Mouse (Mus musculus) intestine, embryonic 16.5 days (tissue): ENCODE data around the gene B3gnt4. TPM values are rescaled to one million over a fixed set of nuclear protein-coding genes. Genes with fewer than 3 reads are reported as not detected.

ENCODE experiments used
- ATAC-seq: fragments of 200-750 bp; cut with Nextera tagmentation; 2 replicates; pipeline ENCODE4 v1.8.0; 2017; ENCODE audit warnings: moderate TSS enrichment, moderate library complexity
- H3K27ac ChIP-seq: fragments of 300-500 bp; sonication (generic); 2 replicates; pipeline ENCODE4 v1.5.1; 2014; ENCODE audit warnings: mild to moderate bottlenecking, low read length
- H3K27me3 ChIP-seq: fragments of 300-500 bp; sonication (generic); replicated peaks from 2 replicates; pipeline ENCODE4 v1.6.1; 2014; ENCODE audit warnings: low read length, control low read depth, mixed read lengths; ENCODE audit not compliant: control insufficient read depth, insufficient read depth
- H3K36me3 ChIP-seq: fragments of 300-500 bp; sonication (generic); 2 replicates; pipeline ENCODE4 v1.6.1; 2014; ENCODE audit warnings: low read length, control low read depth; ENCODE audit not compliant: control insufficient read depth, insufficient read depth
- H3K4me1 ChIP-seq: fragments of 300-500 bp; sonication (generic); 2 replicates; pipeline ENCODE4 v1.6.1; 2014; ENCODE audit warnings: low read length, control low read depth, mixed read lengths; ENCODE audit not compliant: control insufficient read depth, insufficient read depth
- H3K4me2 ChIP-seq: fragments of 300-500 bp; sonication (generic); 2 replicates; pipeline ENCODE4 v1.6.1; 2014; ENCODE audit warnings: low read depth, low read length, control low read depth
- H3K4me3 ChIP-seq: fragments of 300-500 bp; sonication (generic); 2 replicates; pipeline ENCODE4 v1.5.1; 2014; ENCODE audit warnings: mild to moderate bottlenecking, low read length
- H3K9ac ChIP-seq: fragments of 300-500 bp; sonication (generic); 2 replicates; pipeline ENCODE4 v1.6.1; 2014; ENCODE audit warnings: low read depth, low read length
- H3K9me3 ChIP-seq: fragments of 300-500 bp; sonication (generic); 2 replicates; pipeline ENCODE4 v1.6.1; 2016; ENCODE audit warnings: low read length, control low read depth; ENCODE audit not compliant: control insufficient read depth
- WGBS: fragments of 180-500 bp; shearing (Covaris S2); extraction: QIAGEN DNeasy Blood & Tissue Kit; methylation state at CpG from one replicate; pipeline ENCODE4 v1.1.7; 2014; 5-methylcytosine and 5-hydroxymethylcytosine counted together
- microRNA-seq: library from miRNA; unstranded; fragments of <30 nt; microRNA quantifications from one replicate; pipeline ENCODE4, GENCODE M21; 2016
- polyA plus RNA-seq: library from polyadenylated mRNA; unstranded; fragments of >200 nt; fragmentation: Nextera tagmentation; extraction: Ambion mirVana; gene quantifications from 2 replicates; pipeline ENCODE4 v1.2.1, GENCODE M21; 2015

Gene B3gnt4
- polyA plus RNA-seq, 1 experiment from 2014 or later, result 0.13 TPM

DNA sequence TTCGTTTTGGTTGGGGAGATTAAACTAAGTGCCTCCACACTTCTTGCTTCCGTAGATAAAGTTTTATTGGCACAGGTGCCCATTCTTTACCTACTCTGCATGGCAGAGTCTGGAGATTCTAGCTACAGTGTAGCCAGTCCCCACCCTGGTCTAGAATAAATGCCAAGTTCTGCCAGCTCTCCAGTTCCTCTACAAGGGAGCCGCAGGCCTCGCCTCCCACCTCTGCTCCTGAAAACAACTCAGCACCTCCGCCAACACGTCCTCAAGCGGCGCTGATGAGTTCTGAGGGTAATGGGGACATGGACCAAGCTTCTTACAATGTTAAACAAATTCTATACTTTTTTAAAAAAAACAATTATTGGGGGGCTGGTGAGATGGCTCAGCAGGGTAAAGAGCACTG, 49.3 kb downstream of the B3gnt4 start:
- Histone ChIP-seq H3K4me1 (no peaks in the 10 kb centered on the region), H3K27ac (no peak overlapping the region), H3K4me2 (no peak overlapping the region), H3K4me3 (no peak overlapping the region), H3K9me3 (no peaks in the 10 kb centered on the region), H3K27me3 (no peaks in the 10 kb centered on the region), H3K36me3 (no peaks in the 10 kb centered on the region), H3K9ac (no peak overlapping the region)
- 89% methylated on average over 8 of the region's 8 CpGs for WGBS
- no peak for ATAC-seq

DNA sequence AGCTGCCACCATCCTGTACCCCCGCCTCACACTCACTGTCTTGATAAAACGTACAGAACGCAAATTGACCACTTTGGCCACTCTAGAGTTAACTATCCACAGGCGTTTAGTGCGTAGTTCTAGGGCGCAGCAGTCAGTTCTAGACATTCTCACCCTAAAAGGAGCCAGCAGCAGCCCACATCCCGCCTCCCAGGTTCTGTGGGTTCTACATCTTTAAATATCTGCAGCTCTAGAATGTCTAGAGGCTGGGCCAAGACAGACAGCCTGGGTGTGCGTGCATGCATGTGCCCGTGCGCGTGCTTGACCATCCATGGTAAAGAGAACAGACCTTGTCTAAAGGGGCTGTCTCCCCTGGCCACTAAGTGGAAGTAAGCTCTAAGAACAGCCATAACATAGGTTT, 50.9 kb downstream of the B3gnt4 start:
- Histone ChIP-seq H3K9me3 (no peaks in the 10 kb centered on the region), H3K27me3 (no peaks in the 10 kb centered on the region), H3K27ac (no peak overlapping the region), H3K36me3 (no peaks in the 10 kb centered on the region), H3K4me1 (no peaks in the 10 kb centered on the region), H3K4me2 (no peak overlapping the region), H3K4me3 (no peak overlapping the region), H3K9ac (no peak overlapping the region)
- 91% methylated on average over 11 of the region's 11 CpGs for WGBS
- no peak for ATAC-seq

Small RNA genes lying within 50 kb of the gene (microRNA-seq; reads per million reads assigned to microRNA genes)
- not detected for gene Mir7647

Other genes starting within 250 kb of the B3gnt4 start
- gene Bcl7a, start 166.6 kb upstream of the B3gnt4 start, polyA plus RNA-seq, result 12.8 and 13.0 TPM in 2 replicates
- gene Mlxip, start 115.7 kb upstream of the B3gnt4 start, polyA plus RNA-seq, result 16.6 and 21.0 TPM in 2 replicates
- gene Lrrc43, start 21.2 kb upstream of the B3gnt4 start, polyA plus RNA-seq, result not detected in 2 replicates
- not detected in 2 replicates for gene Il31, start 21.0 kb upstream of the B3gnt4 start, polyA plus RNA-seq
- gene Diablo, start 13.7 kb downstream of the B3gnt4 start, polyA plus RNA-seq, result 87.7 and 89.7 TPM in 2 replicates
- 10.0 and 11.2 TPM in 2 replicates for gene Gm49027, start 15.0 kb downstream of the B3gnt4 start, polyA plus RNA-seq
- gene Vps33a, start 62.6 kb downstream of the B3gnt4 start, polyA plus RNA-seq, result 31.6 and 33.5 TPM in 2 replicates
- 20.6 and 23.7 TPM in 2 replicates for gene Clip1, start 174.2 kb downstream of the B3gnt4 start, polyA plus RNA-seq
- 50.9 and 54.8 TPM in 2 replicates for gene Zcchc8, start 210.6 kb downstream of the B3gnt4 start, polyA plus RNA-seq
- gene Rsrc2, start 239.0 kb downstream of the B3gnt4 start, polyA plus RNA-seq, result 73.3 and 78.0 TPM in 2 replicates
- gene Kntc1, start 239.3 kb downstream of the B3gnt4 start, polyA plus RNA-seq, result 14.6 and 15.1 TPM in 2 replicates